Mouse (Mus musculus) liver, embryonic 12.5 days (tissue): ENCODE results near the gene Ktn1. TPM values are rescaled to one million over a fixed set of nuclear protein-coding genes. Genes with fewer than 3 reads are reported as not detected.

Experiments used
- ATAC-seq: fragments of 200-750 bp; cut with Nextera tagmentation; 2 replicates; pipeline ENCODE4 v1.8.0; 2017; ENCODE audit warnings: moderate number of reproducible peaks, mild to moderate bottlenecking, moderate library complexity
- H3K27ac ChIP-seq: fragments of 300-500 bp; sonication (generic); 2 replicates; pipeline ENCODE4 v1.5.1; 2016; ENCODE audit warnings: mild to moderate bottlenecking
- H3K27me3 ChIP-seq: fragments of 300-500 bp; sonication (generic); replicated peaks from 2 replicates; pipeline ENCODE4 v1.6.1; 2016; ENCODE audit warnings: mild to moderate bottlenecking, moderate library complexity
- H3K36me3 ChIP-seq: fragments of 300-500 bp; sonication (generic); 2 replicates; pipeline ENCODE4 v1.6.1; 2016; ENCODE audit warnings: mild to moderate bottlenecking, moderate library complexity
- H3K4me1 ChIP-seq: fragments of 300-500 bp; sonication (generic); 2 replicates; pipeline ENCODE4 v1.6.1; 2016
- H3K4me2 ChIP-seq: fragments of 300-500 bp; sonication (generic); 2 replicates; pipeline ENCODE4 v1.6.1; 2016; ENCODE audit warnings: mild to moderate bottlenecking, moderate library complexity
- H3K4me3 ChIP-seq: fragments of 300-500 bp; sonication (generic); 2 replicates; pipeline ENCODE4 v1.5.1; 2016; ENCODE audit warnings: mild to moderate bottlenecking, moderate library complexity
- H3K9ac ChIP-seq: fragments of 300-500 bp; sonication (generic); 2 replicates; pipeline ENCODE4 v1.6.1; 2016; ENCODE audit warnings: mild to moderate bottlenecking, moderate library complexity
- H3K9me3 ChIP-seq: fragments of 300-500 bp; sonication (generic); replicated peaks from 2 replicates; pipeline ENCODE4 v1.6.1; 2016; ENCODE audit warnings: mild to moderate bottlenecking, moderate library complexity
- WGBS: fragments of 180-500 bp; shearing (Covaris S2); methylation state at CpG from one replicate; pipeline ENCODE4 v1.1.7; 2016; ENCODE audit not compliant: insufficient replicate concordance; 5-methylcytosine and 5-hydroxymethylcytosine counted together
- polyA plus RNA-seq: library from polyadenylated mRNA; unstranded; fragments of >200 nt; fragmentation: Nextera tagmentation; extraction: Ambion mirVana; gene quantifications from 2 replicates; pipeline ENCODE4 v1.2.1, GENCODE M21; 2016

Ktn1 gene
- polyA plus RNA-seq, 1 experiment from 2014 or later: 23.4 TPM

- Histone ChIP-seq H3K4me1 (no peaks in the 10 kb centered on the region), H3K36me3 (no peaks in the 10 kb centered on the region), H3K9ac (no peak overlapping the region), H3K4me3 (no peak overlapping the region), H3K27ac (no peak overlapping the region), H3K4me2 (no peak overlapping the region), H3K9me3 (no peaks in the 10 kb centered on the region), H3K27me3 (no peaks in the 10 kb centered on the region)
- no peak for ATAC-seq
- WGBS: 70% methylated on average over 4 of the region's 4 CpGs
Observed at GRCm38 (mm10) chr14:47771496-47771895, 123.2 kb downstream of the Ktn1 start.

GRCm38 (mm10) chr14:47775543-47775942 is 127.3 kb downstream of the Ktn1 start:
- Histone ChIP-seq H3K27me3 (no peaks in the 10 kb centered on the region), H3K9me3 (no peaks in the 10 kb centered on the region), H3K27ac (no peak overlapping the region), H3K4me1 (no peaks in the 10 kb centered on the region), H3K4me3 (no peak overlapping the region), H3K9ac (no peak overlapping the region), H3K36me3 (no peaks in the 10 kb centered on the region), H3K4me2 (no peak overlapping the region)
- ATAC-seq: no peak
- WGBS: 82% methylated on average over 3 of the region's 3 CpGs

- no peak overlapping the region for H3K4me3 ChIP-seq
- WGBS: 65% methylated on average over 6 of the region's 6 CpGs
- no peaks in the 10 kb centered on the region for H3K9me3 ChIP-seq
- no peak overlapping the region for H3K4me2 ChIP-seq
- H3K9ac ChIP-seq: no peak overlapping the region
- H3K4me1 ChIP-seq: no peaks in the 10 kb centered on the region
- H3K36me3 ChIP-seq: no peaks in the 10 kb centered on the region
- no peak overlapping the region for H3K27ac ChIP-seq
- H3K27me3 ChIP-seq: no peaks in the 10 kb centered on the region
- ATAC-seq: no peak
Observed at GRCm38 (mm10) chr14:47776260-47777035, 128.2 kb downstream of the Ktn1 start.

GRCm38 (mm10) chr14:47786112-47786511 is 137.9 kb downstream of the Ktn1 start:
- H3K9ac ChIP-seq: no peak overlapping the region
- H3K27me3 ChIP-seq: no peaks in the 10 kb centered on the region
- no peak overlapping the region for H3K4me3 ChIP-seq
- no peak overlapping the region for H3K4me2 ChIP-seq
- 44% methylated on average over 4 of the region's 4 CpGs for WGBS
- 0 out of 2 replicates have a peak, but pooled peaks cover 5% of the 10 kb centered on the region for H3K9me3 ChIP-seq
- ATAC-seq: no peak
- no peak overlapping the region for H3K27ac ChIP-seq
- H3K4me1 ChIP-seq: no peaks in the 10 kb centered on the region
- no peaks in the 10 kb centered on the region for H3K36me3 ChIP-seq

Other genes with a start within 250 kb of the Ktn1 start
- gene Dlgap5, start 230.0 kb upstream of the Ktn1 start, polyA plus RNA-seq: 68.0 and 73.9 TPM in 2 replicates
- gene Fbxo34, start 198.0 kb upstream of the Ktn1 start, polyA plus RNA-seq: 36.4 and 38.0 TPM in 2 replicates
- gene Atg14, start 77.8 kb upstream of the Ktn1 start, polyA plus RNA-seq: 7.6 and 8.0 TPM in 2 replicates